Mouse (Mus musculus): ENCODE measurements around the gene Cast. TPM values are rescaled to one million over a fixed set of nuclear protein-coding genes. Genes with fewer than 3 reads are reported as not detected.

Gene Cast
- polyA plus RNA-seq, 1 experiment from 2014 or later = 23.0 TPM

DNA sequence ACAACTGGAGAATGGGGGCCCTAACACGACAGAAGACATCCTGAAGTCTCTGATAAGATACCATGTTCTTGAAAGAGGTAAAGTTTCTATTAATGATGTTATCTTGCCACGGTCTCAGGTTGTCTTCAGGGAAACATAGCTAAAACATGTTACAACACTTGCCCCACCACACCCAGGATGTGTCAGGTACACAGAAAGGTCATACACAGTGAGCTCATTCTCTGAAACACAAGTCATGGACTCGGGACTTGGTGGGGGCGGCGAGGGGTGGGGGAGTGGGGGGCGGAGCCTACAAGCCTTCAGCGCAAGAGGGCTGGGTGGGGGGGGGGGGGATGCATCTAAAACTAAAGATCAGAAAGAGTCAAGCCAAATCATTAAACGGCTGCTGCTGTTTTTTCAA is 38.7 kb downstream of the Cast start:
- 3% methylated on average over 8 of the region's 8 CpGs for WGBS
- peak; percentile 32 for DNase-seq (ENCODE audit: low spot score)
- Histone ChIP-seq H3K9ac (ENCODE audit: low read depth, low read length) (peak overlapping the region; percentile 68), H3K4me1 (replicated peaks; ENCODE audit: insufficient read depth, low read length) (no peaks in the 10 kb centered on the region), H3K4me2 (ENCODE audit: low read length) (peak overlapping the region; percentile 76), H3K4me3 (replicated peaks; ENCODE audit: low read depth, low read length) (peak overlapping the region; percentile 55), H3K9me3 (replicated peaks; ENCODE audit: low read length) (no peaks in the 10 kb centered on the region), H3K36me3 (ENCODE audit: insufficient read depth, low read length) (no peaks in the 10 kb centered on the region), H3K27me3 (ENCODE audit: insufficient read depth, low read length) (no peaks in the 10 kb centered on the region), H3K27ac (peak overlapping the region; percentile 91)
- no peak for TF ChIP-seq CTCF (IDR thresholded peaks at IDR 0.05; ENCODE audit: low read depth)
- ATAC-seq (replicated peaks; ENCODE audit: low FRiP score, low read depth) = peak; percentile 54

- H3K9ac ChIP-seq (ENCODE audit: low read depth, low read length) = no peak overlapping the region
- no peaks in the 10 kb centered on the region for H3K27me3 ChIP-seq (ENCODE audit: insufficient read depth, low read length)
- DNase-seq (ENCODE audit: low spot score) (no peak), ATAC-seq (replicated peaks; ENCODE audit: low FRiP score, low read depth) (no peak)
- no peak for TF ChIP-seq CTCF (IDR thresholded peaks at IDR 0.05; ENCODE audit: low read depth)
- no peak overlapping the region for H3K27ac ChIP-seq
- no peaks in the 10 kb centered on the region for H3K4me1 ChIP-seq (replicated peaks; ENCODE audit: insufficient read depth, low read length)
- H3K9me3 ChIP-seq (replicated peaks; ENCODE audit: low read length) = no peaks in the 10 kb centered on the region
- H3K4me2 ChIP-seq (ENCODE audit: low read length) = no peak overlapping the region
- no peaks in the 10 kb centered on the region for H3K36me3 ChIP-seq (ENCODE audit: insufficient read depth, low read length)
- 72% methylated on average over 2 of the region's 2 CpGs for WGBS
- H3K4me3 ChIP-seq (replicated peaks; ENCODE audit: low read depth, low read length) = no peak overlapping the region
These were observed 41.4 kb downstream of the Cast start for GRCm38 (mm10) chr13:74767186-74767585.

DNA sequence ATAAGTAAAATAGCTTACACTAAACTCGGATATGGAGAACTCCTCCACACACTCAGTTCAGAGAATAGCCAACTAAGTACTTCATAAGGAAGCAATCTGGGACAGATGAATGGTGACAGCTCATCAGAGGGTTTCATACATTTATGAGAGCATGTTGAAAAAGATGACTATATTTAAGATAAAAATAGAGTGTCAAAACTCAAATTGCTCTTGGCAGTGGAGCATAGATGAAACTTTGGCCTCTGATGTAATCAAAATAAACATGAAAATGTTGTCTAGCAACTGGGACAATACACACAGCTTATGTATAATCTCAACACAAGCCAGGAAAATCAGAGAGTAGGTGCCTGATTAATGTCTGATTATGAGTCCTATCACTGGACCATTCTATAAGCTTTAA is 45.9 kb downstream of the Cast start:
- Histone ChIP-seq H3K36me3 (ENCODE audit: insufficient read depth, low read length) (no peaks in the 10 kb centered on the region), H3K9ac (ENCODE audit: low read depth, low read length) (no peak overlapping the region), H3K9me3 (replicated peaks; ENCODE audit: low read length) (no peaks in the 10 kb centered on the region), H3K27ac (no peak overlapping the region), H3K4me1 (replicated peaks; ENCODE audit: insufficient read depth, low read length) (no peaks in the 10 kb centered on the region), H3K4me3 (replicated peaks; ENCODE audit: low read depth, low read length) (no peak overlapping the region), H3K4me2 (ENCODE audit: low read length) (no peak overlapping the region), H3K27me3 (ENCODE audit: insufficient read depth, low read length) (no peaks in the 10 kb centered on the region)
- ATAC-seq (replicated peaks; ENCODE audit: low FRiP score, low read depth) = no peak
- no peak for DNase-seq (ENCODE audit: low spot score)
- WGBS = 73% methylated on average over 1 of the region's 1 CpGs
- TF ChIP-seq CTCF (IDR thresholded peaks at IDR 0.05; ENCODE audit: low read depth) = no peak

- H3K27me3 ChIP-seq (ENCODE audit: insufficient read depth, low read length) = no peaks in the 10 kb centered on the region
- H3K4me2 ChIP-seq (ENCODE audit: low read length) = no peak overlapping the region
- no peak for TF ChIP-seq CTCF (IDR thresholded peaks at IDR 0.05; ENCODE audit: low read depth)
- no peak overlapping the region for H3K27ac ChIP-seq
- no peak overlapping the region for H3K4me3 ChIP-seq (replicated peaks; ENCODE audit: low read depth, low read length)
- H3K36me3 ChIP-seq (ENCODE audit: insufficient read depth, low read length) = no peaks in the 10 kb centered on the region
- no peak for DNase-seq (ENCODE audit: low spot score)
- H3K9ac ChIP-seq (ENCODE audit: low read depth, low read length) = no peak overlapping the region
- no peaks in the 10 kb centered on the region for H3K4me1 ChIP-seq (replicated peaks; ENCODE audit: insufficient read depth, low read length)
- WGBS = 88% methylated on average over 1 of the region's 1 CpGs
- no peak for ATAC-seq (replicated peaks; ENCODE audit: low FRiP score, low read depth)
- no peaks in the 10 kb centered on the region for H3K9me3 ChIP-seq (replicated peaks; ENCODE audit: low read length)
These were observed 49.5 kb downstream of the Cast start for GRCm38 (mm10) chr13:74759152-74759551.

DNA sequence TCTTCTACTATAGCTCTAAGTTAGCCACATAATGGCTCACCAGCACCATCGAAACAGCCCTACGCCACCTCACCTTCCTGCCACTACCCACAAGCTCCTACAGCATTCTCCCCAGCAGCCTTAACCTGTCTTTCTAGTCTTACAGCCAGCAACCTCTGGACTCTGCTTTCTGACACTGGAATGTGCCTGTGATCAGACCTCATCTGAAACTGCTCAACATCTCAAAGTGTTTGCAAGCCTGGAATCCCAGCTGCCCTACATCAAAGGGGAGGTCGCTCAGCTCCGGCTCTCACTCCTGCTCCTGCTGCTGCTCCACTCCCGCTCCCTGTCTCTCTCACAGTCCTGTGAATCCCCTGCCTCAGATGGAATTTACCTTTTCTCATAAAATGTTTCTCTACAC is 65.4 kb downstream of the Cast start:
- no peak for TF ChIP-seq CTCF (IDR thresholded peaks at IDR 0.05; ENCODE audit: low read depth)
- Histone ChIP-seq H3K4me1 (replicated peaks; ENCODE audit: insufficient read depth, low read length) (no peaks in the 10 kb centered on the region), H3K9ac (ENCODE audit: low read depth, low read length) (no peak overlapping the region), H3K27ac (no peak overlapping the region), H3K27me3 (ENCODE audit: insufficient read depth, low read length) (no peaks in the 10 kb centered on the region), H3K36me3 (ENCODE audit: insufficient read depth, low read length) (0 out of 2 replicates have a peak, but pooled peaks cover 9% of the 10 kb centered on the region), H3K9me3 (replicated peaks; ENCODE audit: low read length) (no peaks in the 10 kb centered on the region), H3K4me3 (replicated peaks; ENCODE audit: low read depth, low read length) (no peak overlapping the region), H3K4me2 (ENCODE audit: low read length) (no peak overlapping the region)
- DNase-seq (ENCODE audit: low spot score) (no peak), ATAC-seq (replicated peaks; ENCODE audit: low FRiP score, low read depth) (peak; percentile 68; the same call in 1 of the 2 replicates)
- WGBS = 39% methylated on average over 5 of the region's 5 CpGs

- H3K27ac ChIP-seq = no peak overlapping the region
- H3K4me2 ChIP-seq (ENCODE audit: low read length) = no peak overlapping the region
- no peak overlapping the region for H3K4me3 ChIP-seq (replicated peaks; ENCODE audit: low read depth, low read length)
- no peak for TF ChIP-seq CTCF (IDR thresholded peaks at IDR 0.05; ENCODE audit: low read depth)
- DNase-seq (ENCODE audit: low spot score) = no peak
- 0 out of 2 replicates have a peak, but pooled peaks cover 25% of the 10 kb centered on the region for H3K36me3 ChIP-seq (ENCODE audit: insufficient read depth, low read length)
- H3K27me3 ChIP-seq (ENCODE audit: insufficient read depth, low read length) = no peaks in the 10 kb centered on the region
- ATAC-seq (replicated peaks; ENCODE audit: low FRiP score, low read depth) = no peak
- H3K4me1 ChIP-seq (replicated peaks; ENCODE audit: insufficient read depth, low read length) = no peaks in the 10 kb centered on the region
- no peaks in the 10 kb centered on the region for H3K9me3 ChIP-seq (replicated peaks; ENCODE audit: low read length)
- WGBS = 88% methylated on average over 2 of the region's 2 CpGs
- H3K9ac ChIP-seq (ENCODE audit: low read depth, low read length) = no peak overlapping the region
These were observed 72.2 kb downstream of the Cast start for GRCm38 (mm10) chr13:74736396-74736795.

DNA sequence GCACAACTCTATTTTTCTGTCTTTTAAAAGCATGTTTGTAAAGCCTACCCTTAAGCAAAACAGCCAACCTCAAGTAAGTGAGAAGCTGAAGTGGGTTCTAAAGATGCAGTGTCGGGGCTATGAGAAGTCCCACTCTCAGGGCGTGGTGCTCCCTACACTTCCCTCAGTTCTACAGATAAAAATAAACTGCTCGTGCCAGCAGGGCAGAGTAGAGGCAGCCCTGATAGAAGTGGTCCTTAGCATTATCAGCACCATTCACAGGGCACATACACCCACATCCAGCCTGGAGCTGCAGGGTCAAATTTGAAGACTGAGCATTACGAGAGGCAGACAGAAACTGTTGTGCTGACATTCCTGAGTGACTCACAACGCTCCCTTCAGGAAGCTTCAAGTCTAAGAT is 72.8 kb downstream of the Cast start:
- Histone ChIP-seq H3K9me3 (replicated peaks; ENCODE audit: low read length) (no peaks in the 10 kb centered on the region), H3K4me3 (replicated peaks; ENCODE audit: low read depth, low read length) (no peak overlapping the region), H3K4me1 (replicated peaks; ENCODE audit: insufficient read depth, low read length) (no peaks in the 10 kb centered on the region), H3K4me2 (ENCODE audit: low read length) (no peak overlapping the region), H3K9ac (ENCODE audit: low read depth, low read length) (no peak overlapping the region), H3K36me3 (ENCODE audit: insufficient read depth, low read length) (0 out of 2 replicates have a peak, but pooled peaks cover 27% of the 10 kb centered on the region), H3K27ac (no peak overlapping the region), H3K27me3 (ENCODE audit: insufficient read depth, low read length) (no peaks in the 10 kb centered on the region)
- ATAC-seq (replicated peaks; ENCODE audit: low FRiP score, low read depth) = no peak
- 92% methylated on average over 5 of the region's 5 CpGs for WGBS
- DNase-seq (ENCODE audit: low spot score) = no peak
- no peak for TF ChIP-seq CTCF (IDR thresholded peaks at IDR 0.05; ENCODE audit: low read depth)

Data from kidney, postnatal 0 days (tissue).